Mouse (Mus musculus): Measurements from ENCODE around the gene B230118H07Rik. TPM values are rescaled to one million over a fixed set of nuclear protein-coding genes. Genes with fewer than 3 reads are reported as not detected.

Gene B230118H07Rik
- polyA plus RNA-seq, 1 experiment from 2014 or later: 57.2 TPM

Other genes starting within 250 kb of the B230118H07Rik start
- 0.11 TPM in 1 of 2 replicates, not detected in the other for gene Rag2, start 24.8 kb downstream of the B230118H07Rik start, polyA plus RNA-seq (2015; fragmentation: Nextera tagmentation; extraction: Ambion mirVana)
- 0.07 and 0.11 TPM in 2 replicates for gene Rag1, start within 50 bp of the B230118H07Rik start, polyA plus RNA-seq (2015; fragmentation: Nextera tagmentation; extraction: Ambion mirVana)
- 9.2 and 10.3 TPM in 2 replicates for gene Traf6, start 28.9 kb upstream of the B230118H07Rik start, polyA plus RNA-seq (2015; fragmentation: Nextera tagmentation; extraction: Ambion mirVana)
- gene Prr5l, start 233.5 kb upstream of the B230118H07Rik start, polyA plus RNA-seq (2015; fragmentation: Nextera tagmentation; extraction: Ambion mirVana): 20.4 and 24.4 TPM in 2 replicates
- 66.8 and 70.8 TPM in 2 replicates for gene Commd9, start 236.7 kb upstream of the B230118H07Rik start, polyA plus RNA-seq (2015; fragmentation: Nextera tagmentation; extraction: Ambion mirVana)

Data from embryonic facial prominence, embryonic 15.5 days (tissue).